Mouse (Mus musculus): Measurements from ENCODE around the gene Rbm19. TPM values are rescaled to one million over a fixed set of nuclear protein-coding genes. Genes with fewer than 3 reads are reported as not detected.

Gene Rbm19
- 84.3 TPM for total RNA-seq (2023)

GRCm38 (mm10) chr5:120116261-120117050 is at the start of gene Rbm19:
TSS of gene Rbm19 (plus strand) at chr5:120116465.

